Mouse (Mus musculus) neutrophil, adult 59 days (primary cell): ENCODE measurements around the gene Btrc. TPM values are rescaled to one million over a fixed set of nuclear protein-coding genes. Genes with fewer than 3 reads are reported as not detected.

Source experiments
- total RNA-seq, 2 experiments: library from RNA; stranded (reverse); gene quantifications; 1 replicate in 1 of 2; 2 replicates in 1 of 2; pipeline ENCODE4 v1.2.4; 2023

Btrc gene
- 10 to 100 TPM; 11.8 to 15.5 TPM for total RNA-seq

DNA sequence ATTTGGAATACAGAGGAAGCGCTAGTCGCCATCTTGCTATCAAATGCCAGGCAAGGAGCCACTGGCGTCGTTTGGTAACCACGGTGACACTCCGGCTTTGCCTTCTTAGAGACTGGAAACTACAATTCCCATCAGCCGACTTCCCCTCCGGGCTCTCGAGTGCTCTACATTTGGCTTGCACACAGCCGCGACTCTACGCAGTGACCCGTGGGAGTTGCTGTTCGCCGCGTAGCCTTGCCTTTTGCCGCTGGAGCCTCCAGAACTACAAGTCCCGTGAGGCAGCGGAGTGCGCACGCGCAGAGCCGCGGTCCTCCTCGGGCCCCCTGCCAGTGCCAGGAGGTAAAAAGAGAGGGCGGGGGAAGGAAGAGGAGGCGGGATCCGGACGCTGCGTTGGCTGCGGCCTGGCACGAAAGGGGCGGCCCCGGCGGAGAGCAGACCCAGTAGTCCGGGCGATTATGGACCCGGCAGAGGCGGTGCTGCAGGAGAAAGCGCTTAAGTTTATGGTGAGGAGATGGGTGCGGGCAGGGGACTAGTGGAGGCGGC is at the start of gene Btrc:
Gene Btrc, plus strand, starts transcription at position 351 of the 543 bp plus-strand sequence.

DNA sequence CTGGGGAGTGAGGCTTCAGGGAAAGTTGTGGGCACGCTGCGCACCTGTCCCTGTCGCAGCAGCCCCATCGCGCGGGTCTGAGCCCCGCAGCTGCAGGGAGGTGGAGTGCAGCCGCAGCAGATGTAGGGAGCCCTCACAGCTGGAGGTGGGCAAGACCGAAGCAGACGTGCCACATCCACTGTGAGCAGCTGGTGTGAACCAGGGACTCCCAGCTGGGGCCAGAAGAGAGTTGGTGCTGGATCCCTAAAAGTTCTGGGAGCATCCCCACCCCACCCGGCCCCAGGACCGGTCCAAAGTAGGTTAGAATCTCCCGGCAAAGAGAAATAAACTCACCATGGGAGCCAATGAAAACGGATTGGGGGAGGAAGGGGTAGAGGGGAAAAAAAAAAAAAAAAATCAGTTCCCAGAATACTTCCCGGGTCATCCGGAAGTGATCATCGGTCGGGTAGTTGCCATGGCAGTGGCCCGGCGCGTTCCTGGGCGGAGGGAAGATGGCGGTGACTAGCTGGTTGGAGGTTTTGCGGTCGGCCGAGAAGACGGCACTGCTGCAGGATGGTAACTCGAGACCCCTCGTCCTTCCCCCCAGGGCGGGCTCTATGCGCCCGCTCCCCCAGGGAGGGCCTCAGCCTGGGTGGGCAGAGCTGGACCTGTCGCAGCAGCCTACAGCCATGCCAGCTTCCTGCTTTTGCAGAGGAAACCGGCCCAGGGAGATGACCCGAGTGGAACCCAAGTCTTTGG is 196.8 kb downstream of the Btrc start, which contains the start of the genes Poll and Gm17018:
Gene Poll, minus strand, starts transcription at position 379 of the 738 bp plus-strand sequence.
Gene Gm17018, plus strand, starts transcription at position 463 of the 738 bp plus-strand sequence.

Other genes starting within 250 kb of the Btrc start
- gene Tlx1, start 213.1 kb upstream of the Btrc start, total RNA-seq, result not detected
- not detected for gene Lbx1, start 127.9 kb upstream of the Btrc start, total RNA-seq
- 1 to 10 TPM; 7.0 to 7.3 TPM for gene Poll, start 196.8 kb downstream of the Btrc start, total RNA-seq
- gene Gm17018, start 196.9 kb downstream of the Btrc start, total RNA-seq, result 10 to 100 TPM in 1 of 2 experiments, 1 to 10 TPM in 1; 9.3 to 10.2 TPM